Mouse (Mus musculus) MN1 (cell line): ENCODE data around the gene Gli1.

Experiments
- DNase-seq: peaks from one replicate; pipeline ENCODE4 v3.0.0-alpha.2; 2016; ENCODE audit warnings: low spot score

Gli1 gene

DNA sequence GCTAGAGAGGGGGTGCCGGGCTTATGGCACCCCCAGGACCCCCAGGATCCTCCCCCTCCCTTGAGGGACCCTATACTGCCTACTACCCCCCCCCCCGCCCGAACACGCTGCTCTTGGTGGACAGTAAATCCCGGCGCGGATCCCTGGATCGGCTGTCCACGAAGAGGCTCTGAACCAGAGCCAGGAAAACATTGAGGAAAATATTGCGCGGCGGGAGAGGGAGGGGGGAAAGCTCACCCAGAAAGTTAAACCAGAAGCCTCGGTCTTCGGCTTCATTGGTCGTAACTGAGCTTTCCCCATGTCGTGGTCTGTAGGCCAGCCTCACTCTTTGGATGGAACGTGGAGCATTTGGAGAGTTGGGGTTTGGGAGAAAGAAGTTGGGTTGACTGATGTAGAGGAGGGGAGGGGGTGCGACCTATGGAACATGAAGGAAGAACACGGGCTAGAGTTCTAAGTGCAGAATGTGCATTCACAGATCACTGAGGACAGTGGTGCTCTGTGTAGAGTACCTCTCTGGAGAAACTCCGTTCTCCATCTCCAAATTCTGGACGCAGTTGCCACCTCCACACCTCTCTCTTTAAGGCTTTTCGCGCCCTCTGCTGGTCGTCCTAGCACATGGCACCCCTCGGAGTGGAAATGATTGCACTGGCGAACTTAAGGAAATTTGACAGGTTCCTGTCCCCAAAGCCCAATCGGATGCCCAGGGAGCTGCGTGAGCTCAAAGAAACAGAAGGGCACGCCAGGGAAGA lies at the start of gene Gli1:
Gene Gli1 (minus strand): TSS at position 84 of the 749 bp plus-strand sequence.
- peak; percentile 96 for DNase-seq

DNA sequence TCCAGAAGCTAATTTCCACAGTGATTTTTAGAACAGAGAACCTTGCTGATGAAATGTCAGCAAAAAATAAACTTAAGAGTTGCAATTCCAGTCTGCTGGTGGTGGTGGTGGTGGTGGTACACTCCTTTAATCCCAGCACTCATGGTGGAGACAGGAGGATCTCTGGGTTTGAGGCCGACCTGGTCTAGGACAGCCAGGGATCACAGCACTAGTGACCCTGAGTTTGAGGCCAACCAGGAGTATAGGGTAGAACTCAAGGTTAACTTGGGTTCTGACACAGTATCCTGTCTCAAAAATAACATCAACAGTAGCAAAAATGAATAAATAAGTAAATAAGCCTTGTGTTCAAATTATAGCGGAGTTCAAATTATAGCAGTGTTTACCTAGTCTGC lies 40.0 kb upstream of the Gli1 start:
- DNase-seq: no peak

DNA sequence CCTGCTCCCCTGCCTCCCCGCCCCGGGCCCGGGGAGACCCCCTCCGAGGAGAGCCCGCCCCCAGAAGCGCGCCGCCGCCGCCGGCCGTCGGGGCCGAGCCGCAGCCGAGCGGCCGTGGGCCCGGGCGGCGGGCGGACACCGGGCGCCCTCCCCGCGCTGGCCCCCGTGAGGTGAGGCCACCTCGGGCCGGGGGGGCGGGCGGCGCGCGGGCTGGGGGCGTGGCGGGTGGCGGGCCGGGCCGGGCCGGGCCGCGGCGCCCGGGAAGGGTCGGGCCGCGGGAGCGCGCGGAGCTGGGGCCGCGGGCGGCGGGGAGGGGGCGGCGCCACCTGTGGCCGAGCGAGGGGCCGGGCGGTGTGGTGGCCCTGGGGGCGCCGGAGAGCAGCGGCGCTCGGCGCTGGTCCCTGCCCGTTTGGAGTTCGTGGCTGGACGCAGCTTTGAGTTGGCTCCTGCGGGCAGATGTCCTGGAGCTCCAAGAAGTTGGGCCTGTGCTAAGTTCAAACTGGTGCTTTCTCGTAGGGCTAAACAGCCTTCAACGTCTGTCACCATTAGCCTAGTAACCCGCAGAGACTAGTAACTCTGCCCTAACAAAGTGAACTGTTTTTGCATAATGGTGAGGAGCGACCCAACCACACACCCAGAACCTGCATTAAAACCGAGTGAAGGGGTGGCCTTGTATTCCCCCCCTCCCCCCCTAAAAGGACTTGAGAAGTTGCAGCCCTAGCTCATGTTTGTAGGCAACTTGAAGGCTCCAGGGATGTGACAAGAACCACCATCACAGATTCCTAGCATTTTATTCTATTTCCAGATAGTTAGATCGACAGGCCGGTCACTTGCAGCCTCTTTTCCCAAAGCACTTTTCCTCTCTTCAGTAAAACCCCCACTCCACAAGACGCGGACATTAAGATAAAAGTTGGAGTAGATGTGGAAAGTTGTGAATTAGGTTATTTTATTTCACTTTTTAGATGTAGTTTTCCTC lies 39.3 kb upstream of the Gli1 start:
- peak; percentile 91 for DNase-seq

DNA sequence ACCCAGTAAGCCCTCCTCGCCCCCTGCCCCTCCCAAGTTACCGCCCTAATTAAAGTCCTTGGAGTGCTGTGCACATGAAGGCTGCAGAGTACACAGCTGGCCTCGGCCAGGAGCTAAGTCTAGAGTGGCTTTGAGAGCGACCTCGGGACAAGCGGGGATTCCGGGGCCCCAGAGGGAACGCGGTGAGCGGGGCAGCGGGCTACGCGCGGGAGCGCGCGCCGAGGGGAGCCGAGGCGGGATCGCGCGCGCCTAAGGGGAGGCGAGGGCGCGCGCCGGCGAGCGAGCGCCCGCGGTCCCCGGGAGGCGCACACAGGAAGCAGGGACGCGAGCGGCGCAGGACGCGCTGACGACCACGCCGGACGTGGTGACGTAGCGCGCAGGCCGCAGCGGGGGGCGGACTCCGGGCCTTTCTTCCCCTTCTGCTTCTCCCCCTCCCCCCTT lies 38.5 kb upstream of the Gli1 start, which contains the start of gene R3hdm2:
Gene R3hdm2 (plus strand): TSS at position 77 of the 441 bp plus-strand sequence.
- DNase-seq: peak; percentile 98

DNA sequence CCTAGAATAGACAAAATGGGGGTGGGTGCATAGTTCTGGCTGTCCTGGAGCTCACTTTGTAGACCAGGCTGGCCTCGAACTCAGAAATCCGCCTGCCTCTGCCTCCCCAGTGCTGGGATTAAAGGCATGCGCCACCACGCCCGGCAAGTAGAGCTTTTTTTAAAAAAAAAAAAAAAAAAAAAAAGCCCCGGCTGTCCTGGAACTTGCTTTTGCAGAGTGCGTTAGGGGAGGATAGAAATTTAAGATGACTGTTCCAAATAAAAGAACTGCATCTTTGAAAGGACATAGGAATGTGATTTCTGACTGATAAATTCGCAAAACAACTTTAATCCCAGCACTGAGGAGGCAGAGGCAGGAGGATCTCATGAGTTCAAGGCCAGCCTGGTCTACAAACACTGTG lies 37.9 kb upstream of the Gli1 start:
- no peak for DNase-seq

DNA sequence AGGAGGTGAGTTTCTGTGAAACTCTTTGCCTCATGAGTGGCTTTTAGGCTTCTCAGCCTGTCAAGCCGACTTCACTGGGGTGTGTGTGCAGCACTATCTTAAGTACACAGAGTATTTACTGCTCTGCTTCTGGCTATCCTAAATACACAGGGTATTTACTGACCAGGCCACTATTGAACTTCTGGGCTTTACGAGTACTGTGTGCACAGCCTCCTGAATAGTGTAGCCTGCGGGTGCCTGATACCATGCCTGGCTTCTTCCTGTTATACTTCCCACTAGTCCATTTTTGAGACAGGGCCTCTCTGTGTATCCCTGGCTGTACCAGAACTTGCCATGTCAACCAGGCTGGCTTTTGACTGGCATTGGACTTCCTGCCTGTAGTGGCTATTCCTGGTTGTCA lies 35.9 kb upstream of the Gli1 start:
- no peak for DNase-seq

DNA sequence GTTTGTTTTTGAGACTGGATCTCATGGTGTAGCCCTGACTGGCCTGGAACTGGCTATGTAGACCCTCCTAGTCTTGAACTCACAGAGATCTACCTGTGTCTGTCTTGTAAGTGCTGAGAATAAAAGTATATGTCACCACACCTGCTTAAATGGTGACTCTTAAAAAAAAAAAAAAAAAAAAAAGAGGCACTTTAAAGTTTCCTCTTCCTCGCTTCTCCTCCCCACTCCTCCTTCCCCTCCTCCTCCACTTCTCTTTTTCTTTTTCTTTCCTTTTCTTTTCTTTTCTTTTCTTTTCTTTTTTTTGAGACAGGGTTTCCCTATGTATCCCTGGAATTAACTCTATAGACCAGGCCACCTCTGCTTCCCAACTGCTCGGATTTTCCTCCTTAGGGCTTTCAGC lies 29.2 kb upstream of the Gli1 start:
- DNase-seq: no peak

DNA sequence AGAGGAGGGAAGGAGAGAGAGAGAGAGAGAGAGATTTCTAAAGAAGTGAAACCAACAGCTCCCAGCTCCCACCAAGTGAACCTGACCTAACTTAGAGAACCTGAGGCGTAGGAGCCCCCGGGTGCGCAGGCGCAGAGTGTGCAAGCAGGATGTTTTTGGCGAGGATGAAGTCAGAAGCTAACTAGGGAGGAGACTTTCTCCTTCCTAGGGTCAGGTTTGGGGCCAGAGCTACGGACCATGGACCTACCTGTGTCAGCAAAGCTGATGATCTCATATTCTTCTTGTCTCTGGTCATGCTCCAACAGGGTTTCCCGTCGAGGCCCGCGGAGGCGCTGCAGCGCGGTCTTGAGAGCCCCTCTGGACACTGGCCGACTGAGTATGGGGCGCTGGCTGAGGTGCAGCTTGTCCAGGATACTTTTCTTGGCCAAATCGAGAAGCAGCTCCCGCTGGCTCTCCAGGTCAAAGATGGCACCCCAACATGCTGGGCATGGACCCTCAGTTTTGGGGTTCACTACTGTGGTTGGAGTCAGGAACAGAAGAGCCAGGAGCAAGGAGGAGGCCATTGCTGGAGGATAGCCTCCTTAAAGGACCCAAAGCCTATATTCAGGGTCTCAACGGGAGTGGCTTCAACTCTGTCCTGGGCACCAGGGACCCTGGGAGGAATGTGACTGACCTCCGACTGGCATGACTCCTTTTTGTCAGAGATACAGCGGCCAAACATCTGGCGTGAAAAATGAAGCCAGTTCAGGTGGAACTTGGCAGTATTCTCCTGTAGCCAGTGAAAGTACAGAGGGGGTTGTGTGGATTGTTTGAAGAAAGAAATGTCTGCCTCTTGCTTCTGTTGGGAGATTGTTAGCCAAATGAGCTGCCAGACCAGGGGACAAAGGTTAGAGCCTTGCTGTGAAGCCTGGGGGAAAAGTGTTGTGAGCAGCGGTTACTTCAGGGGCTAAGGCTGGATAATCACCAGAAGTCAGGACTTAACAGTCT lies 28.4 kb upstream of the Gli1 start, which contains the start of gene Inhbc:
Gene Inhbc (minus strand): TSS at position 598 of the 987 bp plus-strand sequence.
- no peak for DNase-seq

DNA sequence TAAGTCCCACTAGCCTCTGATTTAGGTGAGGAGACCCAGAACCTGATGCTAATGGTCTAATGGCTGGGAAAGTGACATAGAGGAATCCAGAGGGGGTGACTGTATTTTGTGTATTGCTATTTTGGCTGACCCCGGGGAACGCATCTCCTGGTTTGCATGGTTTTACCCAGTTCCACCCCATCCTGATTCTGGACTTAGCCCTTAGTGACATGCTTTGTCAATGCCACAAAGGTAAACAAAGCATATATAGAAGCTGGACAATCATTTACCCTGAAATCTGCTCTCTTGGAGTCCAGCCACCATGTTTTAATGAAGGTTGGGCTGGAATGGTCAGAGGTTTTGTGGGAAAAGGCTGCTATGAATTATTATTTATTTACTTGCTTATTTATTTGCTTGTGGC lies 26.5 kb upstream of the Gli1 start:
- DNase-seq: no peak

DNA sequence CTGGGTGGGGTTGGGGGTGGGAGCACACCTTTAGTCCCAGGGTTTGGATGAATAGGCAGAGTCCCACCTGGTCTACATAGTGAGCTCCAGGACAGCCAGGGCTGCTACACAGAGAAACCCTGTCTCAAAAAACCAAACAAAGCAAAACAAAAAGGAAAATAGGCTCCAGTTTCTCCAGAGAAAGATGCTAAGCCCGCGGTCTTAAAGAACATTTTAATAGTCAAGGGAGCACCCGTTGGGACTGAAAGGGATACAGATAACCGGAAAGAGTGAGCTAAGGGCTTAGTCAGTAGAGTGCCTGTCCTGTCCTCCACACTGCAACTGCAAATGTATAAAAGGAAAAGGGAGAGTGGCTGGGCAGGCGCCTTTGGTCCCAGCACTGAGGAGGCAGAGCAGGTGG lies 25.3 kb upstream of the Gli1 start:
- DNase-seq: no peak

DNA sequence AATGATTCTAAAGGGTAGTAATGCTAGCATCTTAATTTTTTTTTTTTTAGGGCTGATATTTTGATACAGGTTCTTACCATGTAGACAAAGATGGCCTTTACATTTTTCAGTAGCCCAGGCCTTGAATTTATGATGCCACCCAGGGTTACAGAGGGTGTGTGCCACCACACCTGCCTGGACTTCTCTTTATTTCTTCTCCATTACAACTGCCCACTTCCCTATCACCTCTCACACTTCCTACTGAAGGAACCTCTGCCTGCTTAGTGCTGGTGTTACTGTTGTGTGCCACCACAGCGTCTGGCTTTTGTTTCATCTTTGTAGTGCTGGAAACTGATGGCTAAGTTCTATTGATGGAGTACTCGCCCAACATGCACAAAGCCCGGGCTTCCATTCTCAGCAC lies 18.9 kb upstream of the Gli1 start:
- no peak for DNase-seq

DNA sequence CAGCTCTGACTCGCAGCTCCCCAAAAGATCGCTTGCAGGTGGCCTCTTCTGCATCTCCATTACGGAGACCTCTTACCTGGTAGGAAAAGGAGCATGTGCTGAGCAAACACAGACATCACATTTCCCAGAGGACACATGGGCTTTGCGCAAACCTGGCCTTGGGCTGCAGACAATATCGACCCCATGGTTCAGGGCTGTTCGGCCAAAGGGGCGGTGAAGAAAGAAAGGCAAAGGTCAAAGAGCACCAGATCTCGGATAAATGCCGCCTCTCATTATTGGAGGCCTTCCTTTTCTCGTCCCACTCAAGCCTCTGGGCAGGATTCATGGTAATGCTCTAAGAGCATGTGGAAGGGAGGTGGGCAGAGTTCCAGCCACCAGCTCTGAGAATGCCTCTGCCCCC lies 13.6 kb upstream of the Gli1 start:
- no peak for DNase-seq

DNA sequence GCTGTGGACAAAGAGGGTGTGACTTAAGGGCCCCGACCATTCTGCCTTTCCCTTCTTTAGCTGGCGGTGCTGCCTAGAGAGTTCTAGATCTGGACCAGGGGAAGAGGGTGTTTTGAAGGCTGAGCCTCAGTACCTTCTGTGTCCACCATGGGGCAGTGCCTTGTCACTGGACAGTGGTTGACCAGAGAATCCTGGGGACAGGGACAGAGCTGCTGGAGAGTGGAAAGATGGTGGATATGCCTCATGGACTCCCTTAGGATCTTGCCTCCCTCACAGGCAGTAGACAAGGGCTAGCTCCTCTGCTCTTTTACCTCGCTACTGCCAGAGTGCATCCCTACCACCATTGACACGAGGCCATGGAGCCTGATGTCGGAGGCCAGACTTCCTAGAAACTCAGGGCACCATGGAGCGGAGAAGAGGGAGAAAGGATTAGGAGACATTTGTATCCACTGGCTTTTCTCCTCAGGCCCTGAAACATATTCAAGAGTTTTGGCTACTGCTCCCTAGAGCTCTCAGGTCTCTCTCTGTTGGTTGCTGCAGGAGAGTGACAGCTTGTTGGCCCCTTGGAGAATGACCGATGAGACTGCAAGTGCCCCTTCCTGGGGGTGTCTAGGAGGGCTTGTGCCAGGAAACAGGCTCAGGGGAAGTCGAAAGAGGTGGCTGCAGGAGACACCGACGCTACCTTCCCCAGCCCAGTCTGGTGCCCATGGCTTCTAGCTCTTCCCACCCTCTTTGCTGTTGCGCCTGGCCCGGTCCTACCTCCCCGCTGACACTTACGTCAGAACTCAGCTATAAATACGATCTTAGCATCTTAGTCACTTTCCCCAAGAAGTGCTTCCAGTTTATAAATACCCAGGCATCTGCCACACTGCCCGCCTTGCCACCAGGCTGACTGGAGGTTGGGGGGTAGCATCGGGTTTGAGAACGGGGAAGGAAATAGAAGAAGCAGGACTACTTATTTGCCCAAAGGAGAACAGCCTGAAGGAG lies 12.4 kb upstream of the Gli1 start, which contains the start of gene Inhbe:
Gene Inhbe (minus strand): TSS at position 503 of the 987 bp plus-strand sequence.
- peak; percentile 43 for DNase-seq

DNA sequence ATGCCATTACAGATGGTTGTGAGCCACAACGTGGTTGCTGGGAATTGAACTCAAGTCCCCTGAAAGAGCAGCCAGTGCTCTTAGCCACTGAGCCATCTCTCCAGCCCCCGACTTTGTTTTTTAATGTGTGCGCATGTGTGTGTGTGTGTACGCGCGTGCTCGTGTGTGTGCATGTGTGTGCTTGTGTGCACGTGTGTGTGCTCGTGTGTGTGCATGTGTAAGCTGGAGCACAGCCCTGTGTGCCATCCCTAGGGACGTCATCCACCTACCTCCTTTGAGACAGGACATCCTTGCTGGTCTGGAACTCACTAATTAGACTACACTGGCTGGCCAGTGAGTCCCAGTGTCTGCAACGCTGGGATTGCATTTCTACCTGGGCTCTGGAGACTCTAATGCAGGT lies 11.0 kb upstream of the Gli1 start:
- DNase-seq: no peak

DNA sequence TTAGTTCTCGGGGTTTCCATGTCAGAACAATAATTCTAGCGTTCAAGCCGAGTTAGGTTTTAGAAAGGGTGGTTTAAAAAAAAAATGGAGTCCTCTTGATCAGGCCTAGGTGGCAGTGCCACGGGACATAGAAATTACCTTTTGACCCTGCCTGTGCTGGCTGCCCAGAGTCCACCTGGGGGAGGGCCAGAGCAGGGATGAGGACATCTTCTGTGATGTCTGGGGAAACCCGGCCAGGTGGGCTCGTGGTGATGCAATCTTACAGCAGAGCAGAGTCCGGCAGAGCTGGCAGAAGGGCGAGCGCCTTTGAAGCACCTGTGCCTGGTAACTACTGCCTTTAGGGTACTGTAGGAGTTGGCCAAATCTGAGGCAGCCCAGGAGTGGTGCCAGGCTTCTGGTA lies 10.4 kb upstream of the Gli1 start:
- DNase-seq: no peak

DNA sequence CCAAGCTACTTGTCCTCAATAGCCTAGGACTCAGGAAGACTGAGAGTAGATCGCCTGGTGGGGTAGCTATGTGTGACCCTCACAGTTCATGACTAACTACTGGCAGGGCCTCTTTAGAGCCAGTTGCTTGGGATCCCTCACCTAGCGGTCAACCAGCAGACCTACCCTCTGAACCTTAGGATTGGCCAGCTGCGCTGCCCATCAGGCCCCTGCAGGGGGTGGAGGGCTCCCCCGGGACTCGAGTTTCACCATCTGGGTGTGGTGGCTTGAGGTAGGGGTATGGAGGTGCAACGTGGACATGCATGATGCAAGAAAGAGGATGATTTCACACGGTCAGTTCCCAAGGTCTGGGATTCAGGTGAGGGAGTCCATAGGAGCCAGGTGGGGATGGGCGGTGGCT lies 9.9 kb upstream of the Gli1 start:
- peak; percentile 60 for DNase-seq

DNA sequence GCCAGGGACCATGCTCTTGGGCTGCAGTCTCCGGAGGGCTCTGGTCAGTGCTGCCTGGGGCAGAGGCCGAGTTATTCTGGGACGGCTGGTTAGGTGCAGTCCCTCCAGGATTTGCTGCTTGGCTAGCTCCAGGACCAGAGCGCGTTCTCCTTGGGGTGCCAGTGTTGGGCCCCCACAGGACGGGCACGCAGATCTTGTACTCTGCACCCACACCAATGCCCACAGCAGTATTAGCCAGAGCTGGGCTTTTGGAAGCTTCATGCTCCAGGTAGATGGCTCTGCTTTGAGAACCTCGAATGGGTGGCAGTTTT lies 9.5 kb upstream of the Gli1 start:
- no peak for DNase-seq

DNA sequence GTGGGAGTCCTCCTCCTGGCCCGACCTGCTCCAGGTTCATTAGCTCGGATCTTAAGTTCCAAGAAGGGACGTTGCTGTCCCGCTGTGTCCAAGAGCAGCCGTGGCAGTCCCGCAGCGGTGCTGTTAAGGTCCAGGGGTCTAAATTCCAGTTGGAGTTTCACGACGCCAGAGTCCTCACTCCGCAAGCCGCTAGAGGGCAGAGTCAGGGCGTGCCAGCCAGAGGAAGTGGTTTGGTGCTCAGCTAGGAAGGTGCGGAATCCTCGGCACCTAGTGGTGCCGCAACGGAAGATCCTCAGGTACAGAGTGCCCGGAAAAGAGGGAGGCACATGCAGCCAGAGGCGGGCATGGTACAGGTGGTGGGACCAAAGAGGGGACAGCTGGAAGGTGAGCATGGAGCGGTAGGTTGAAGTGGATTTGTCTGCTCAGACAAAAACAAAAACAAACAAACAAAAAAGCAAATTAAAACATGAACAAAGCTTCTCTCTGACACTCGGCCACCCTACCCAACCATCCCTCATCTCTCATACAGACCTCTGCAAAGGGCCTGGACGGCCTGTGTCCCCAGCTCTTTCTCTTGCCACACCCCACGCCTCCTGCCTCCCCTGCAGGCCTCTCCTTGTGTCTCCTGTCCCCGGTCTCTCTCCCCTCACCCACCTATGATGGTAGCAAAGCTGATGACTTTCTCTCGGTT lies 9.0 kb upstream of the Gli1 start:
- peak; percentile 90 for DNase-seq

DNA sequence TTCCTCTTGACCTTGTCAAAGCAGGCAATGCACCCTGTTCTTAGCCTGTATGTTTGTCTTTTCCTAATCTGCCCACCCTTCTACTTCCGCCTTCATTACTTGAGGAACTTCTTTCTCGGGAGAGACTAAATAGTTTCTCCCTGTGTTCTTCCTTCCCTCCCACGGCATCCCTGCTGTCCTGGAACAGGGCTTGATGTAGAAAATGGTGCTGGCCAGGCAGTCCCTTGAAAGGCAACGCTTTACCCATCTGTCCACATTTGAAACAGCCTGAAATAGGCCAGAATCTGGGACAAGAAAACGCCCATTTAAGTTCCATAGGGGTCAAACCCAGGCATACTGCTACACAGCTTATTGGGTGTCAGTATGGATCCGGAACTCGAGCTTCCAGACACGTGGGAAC lies 8.0 kb upstream of the Gli1 start:
- DNase-seq: no peak

DNA sequence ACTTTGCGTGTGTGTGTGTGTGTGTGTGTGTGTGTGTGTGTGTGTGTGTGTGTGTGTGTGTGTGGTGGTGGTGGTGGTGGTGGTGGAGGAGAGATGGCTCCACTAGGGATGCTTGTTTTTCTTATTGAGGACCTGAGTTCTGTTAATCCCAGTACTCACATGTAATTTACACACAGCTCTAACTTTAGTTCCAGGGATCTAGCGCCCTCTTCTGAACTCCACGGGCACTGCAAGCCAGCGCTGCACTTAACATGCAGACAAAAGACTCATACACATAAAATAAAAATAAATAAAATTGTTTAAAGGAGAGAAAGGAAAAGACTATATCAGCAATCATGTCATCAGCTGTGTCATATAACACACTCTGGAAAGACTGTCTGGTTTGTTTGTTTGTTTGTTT lies 7.2 kb upstream of the Gli1 start:
- DNase-seq: no peak
